Mouse (Mus musculus) c-Kit-negative CD71-positive TER-119-positive erythroid progenitor cells, embryonic 14.5 days (primary cell): ENCODE measurements around the gene Zfyve28.

Source experiments
- DNase-seq: peaks from one replicate; pipeline ENCODE4 v3.0.0-alpha.2; 2013; ENCODE audit warnings: low read depth, low spot score

Gene Zfyve28

GRCm38 (mm10) chr5:34286516-34286915 lies 1.7 kb downstream of the Zfyve28 start:
- DNase-seq: no peak

GRCm38 (mm10) chr5:34285285-34285684 lies 3.0 kb downstream of the Zfyve28 start:
- DNase-seq: no peak

- no peak for DNase-seq
Observed at GRCm38 (mm10) chr5:34284156-34284750, 4.0 kb downstream of the Zfyve28 start.

DNA sequence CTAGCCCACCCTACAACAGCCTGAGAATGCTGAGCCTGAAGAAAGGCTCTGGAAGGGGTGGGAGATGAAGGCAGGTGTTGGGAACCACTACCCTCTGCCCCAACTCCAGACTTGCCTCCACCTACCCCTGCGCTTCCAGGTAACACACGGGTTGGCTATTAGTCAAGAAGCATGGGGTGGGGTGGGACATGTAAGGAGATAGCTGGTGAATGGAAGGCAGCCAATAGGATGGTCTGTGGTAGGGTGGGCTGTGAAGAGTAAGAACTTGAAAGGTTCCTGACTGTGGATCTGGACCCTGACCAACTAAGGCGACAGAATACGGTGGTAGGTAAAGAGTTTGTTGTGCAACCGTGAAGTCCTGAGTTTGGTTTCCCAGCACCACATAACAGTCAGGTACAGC lies 4.9 kb downstream of the Zfyve28 start:
- no peak for DNase-seq

DNA sequence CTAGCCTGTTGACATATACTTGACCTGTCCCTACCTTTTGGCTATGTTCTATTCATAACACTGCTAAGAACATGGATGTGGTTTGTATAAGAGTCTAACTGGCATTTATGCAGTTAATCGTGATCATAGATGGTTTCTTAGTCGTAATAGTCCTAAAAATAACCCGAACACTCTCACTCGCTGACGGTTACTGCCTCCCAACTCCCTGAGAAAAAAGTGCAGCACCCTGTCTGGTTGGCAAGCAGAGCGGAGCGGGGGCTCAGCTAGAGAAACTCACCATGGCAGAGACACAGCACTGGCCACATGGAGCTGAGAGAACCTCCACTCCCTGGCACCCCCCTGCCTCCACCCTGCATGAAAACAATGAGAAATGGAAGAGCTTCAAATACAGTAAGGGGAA lies 7.3 kb downstream of the Zfyve28 start:
- no peak for DNase-seq

DNA sequence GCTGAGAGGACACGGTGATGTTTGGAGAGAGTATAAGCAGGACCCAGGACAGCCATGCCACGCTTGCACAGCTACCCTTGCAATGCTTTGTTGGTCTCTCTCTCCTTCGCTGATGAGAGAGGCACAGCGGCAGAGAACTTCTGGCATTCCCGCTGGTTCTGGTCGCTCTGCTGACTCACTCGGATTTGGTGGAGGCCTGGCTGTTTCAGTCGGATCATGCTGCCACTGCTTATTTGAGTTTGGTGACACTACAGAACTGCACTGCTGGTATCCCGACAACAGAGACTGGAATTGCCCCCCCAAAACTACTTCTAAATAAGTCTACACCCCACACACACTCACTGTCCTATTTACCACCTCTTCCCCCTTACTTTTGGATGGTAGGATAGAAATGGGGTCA lies 9.0 kb downstream of the Zfyve28 start:
- no peak for DNase-seq

DNA sequence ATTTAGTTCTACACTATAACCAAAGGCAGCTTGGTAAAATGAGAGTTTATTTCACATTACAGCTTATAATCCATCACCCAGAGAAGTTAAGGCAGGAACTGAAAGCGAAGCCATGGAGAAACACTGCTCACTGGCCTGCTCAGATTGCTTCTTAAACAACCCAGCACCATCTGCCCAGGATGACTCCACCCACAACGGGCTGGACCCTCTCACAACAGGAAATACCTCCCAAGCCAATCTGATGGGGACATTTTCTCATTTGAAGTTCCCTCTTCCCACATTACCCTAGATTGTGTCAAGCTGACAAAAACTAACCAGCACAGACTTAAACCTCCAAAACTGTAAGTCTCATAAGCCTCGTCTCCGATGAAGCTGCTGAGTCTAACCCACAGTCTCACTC lies 10.2 kb downstream of the Zfyve28 start:
- no peak for DNase-seq

DNA sequence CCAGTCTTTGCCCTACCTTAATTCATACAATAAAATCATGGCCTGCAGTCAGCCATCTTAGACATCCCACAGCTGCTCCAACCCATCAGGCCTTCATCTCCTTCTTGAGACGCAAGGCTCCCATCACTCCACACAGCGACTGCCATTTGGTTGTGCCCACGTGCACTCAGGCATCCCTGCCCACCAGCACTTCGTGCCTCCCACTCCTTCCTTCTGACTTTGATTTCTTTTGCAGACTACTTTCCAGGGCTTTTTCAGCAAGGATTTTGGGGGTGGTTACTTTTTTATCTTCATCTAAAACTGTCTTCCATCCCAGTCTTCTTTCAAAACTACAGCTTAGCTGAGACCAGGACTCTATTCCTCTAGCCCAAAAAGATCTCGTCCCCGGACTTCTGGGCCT lies 11.5 kb downstream of the Zfyve28 start:
- no peak for DNase-seq

- no peak for DNase-seq
Observed at GRCm38 (mm10) chr5:34276191-34276590, 12.1 kb downstream of the Zfyve28 start.

DNA sequence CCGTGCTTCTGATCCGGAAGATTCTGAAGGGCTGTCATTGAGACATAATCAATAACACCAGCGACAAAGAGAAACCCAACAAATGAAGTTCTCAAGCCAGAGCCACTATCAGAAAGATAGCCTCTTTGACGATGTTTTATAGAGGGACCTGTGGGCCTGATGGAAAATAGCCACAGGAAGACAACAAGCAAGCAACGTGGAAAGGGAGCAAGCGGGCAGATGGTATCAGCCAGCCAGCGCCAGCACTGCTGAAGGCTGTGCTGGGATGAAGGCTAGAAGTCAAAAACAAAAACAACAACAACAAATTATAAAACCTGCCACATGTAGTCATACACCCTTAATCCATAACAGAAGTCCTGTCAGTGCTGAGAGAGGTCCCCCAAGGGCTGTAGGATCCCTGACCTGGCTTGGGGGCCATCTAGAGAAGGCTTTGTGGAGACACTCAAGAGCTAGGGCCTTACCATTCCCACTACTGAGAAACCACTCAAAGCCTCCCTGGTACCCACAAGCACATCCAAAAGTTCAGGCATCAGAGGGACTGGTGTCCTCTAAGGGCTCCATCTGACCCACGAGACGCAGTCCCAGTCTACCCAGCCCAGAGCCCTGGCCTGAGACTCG lies 13.5 kb downstream of the Zfyve28 start:
- no peak for DNase-seq

- DNase-seq: no peak
Observed at GRCm38 (mm10) chr5:34274268-34274667, 14.0 kb downstream of the Zfyve28 start.

DNA sequence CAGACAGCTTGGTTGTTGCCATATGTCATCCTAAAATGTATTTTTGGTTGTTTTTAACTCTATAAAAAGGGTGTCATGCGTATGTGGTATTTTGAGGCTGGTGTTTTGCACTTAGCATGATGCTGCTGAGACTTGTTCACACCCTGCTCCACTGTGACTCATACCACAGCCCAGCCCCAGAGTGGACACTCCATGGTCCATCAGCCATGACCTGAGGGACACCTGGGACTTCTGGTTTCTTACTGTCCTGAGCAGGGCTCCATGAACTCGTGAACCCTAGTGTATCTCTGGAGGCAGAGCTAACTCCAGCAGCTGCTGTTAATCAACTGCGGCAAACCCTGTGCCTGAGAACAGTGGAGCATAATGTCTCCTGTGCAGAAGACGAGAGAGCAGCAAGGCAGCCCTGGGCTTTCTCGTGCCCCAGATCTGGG lies 15.0 kb downstream of the Zfyve28 start:
- DNase-seq: no peak

GRCm38 (mm10) chr5:34271743-34272142 lies 16.5 kb downstream of the Zfyve28 start:
- peak; percentile 17 for DNase-seq

DNA sequence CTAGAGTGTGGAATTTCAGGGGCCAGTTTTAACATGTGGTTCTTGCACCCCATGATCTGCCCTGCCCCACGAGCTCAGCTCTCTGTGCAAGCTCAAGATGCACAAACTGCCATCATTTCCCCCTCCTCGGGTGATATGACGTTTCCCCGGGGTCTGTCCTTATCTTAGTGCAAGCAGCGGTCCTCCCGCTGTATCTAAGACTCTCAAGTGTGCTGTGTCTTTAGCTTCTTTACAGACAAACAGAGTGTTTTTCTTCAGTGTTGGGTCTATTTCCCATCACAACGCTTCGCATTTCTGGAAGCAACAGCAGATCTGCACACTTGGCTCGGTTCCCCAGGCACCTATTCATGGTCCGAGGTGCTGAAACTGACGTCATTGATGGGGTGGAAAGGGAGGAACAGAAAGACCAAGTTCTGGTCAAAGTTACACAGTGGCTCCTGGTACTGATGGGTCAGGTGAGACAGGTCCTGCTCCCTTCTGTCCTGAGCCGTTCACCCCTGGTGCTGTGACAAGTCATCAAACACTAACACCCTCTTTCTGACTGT lies 18.3 kb downstream of the Zfyve28 start:
- no peak for DNase-seq

DNA sequence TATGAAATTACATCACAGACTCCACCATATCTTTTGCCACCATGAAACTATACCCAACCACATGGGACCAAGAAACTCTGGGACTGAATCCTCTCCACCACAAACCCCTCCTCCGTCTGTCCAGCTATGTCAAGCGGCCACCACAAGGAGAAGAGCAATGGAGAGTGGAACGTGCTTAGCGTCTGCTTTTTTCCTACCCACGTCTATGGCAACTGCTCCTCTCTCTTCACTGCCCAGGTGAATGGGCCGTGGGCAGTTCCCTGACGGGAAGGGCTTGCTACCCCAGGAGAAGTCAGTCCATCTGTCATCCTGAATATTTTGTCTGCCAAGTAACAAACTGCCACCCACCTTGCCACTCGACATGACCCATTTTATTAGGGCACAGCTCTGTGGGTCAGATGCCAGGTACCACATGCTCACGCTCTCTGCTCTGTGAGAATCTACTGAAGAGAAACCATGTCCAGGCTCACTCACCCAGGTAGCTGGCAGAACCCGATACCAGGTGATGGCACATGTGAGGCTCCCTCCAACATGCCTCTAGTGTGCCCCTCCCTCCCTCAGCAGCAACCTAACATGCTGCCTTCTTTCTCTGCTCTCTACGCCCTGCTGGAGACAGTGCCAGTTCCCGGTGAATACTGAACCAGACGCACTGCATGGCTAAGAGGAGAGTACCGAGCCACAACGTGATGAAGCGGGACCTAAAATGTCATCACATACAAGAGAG lies 18.9 kb downstream of the Zfyve28 start:
- no peak for DNase-seq

GRCm38 (mm10) chr5:34266065-34266464 lies 22.2 kb downstream of the Zfyve28 start:
- DNase-seq: no peak

GRCm38 (mm10) chr5:34259172-34259816 lies 29.0 kb downstream of the Zfyve28 start:
- DNase-seq: no peak

- no peak for DNase-seq
Observed at GRCm38 (mm10) chr5:34255189-34255588, 33.1 kb downstream of the Zfyve28 start.

GRCm38 (mm10) chr5:34254309-34254708 lies 33.9 kb downstream of the Zfyve28 start:
- no peak for DNase-seq

DNA sequence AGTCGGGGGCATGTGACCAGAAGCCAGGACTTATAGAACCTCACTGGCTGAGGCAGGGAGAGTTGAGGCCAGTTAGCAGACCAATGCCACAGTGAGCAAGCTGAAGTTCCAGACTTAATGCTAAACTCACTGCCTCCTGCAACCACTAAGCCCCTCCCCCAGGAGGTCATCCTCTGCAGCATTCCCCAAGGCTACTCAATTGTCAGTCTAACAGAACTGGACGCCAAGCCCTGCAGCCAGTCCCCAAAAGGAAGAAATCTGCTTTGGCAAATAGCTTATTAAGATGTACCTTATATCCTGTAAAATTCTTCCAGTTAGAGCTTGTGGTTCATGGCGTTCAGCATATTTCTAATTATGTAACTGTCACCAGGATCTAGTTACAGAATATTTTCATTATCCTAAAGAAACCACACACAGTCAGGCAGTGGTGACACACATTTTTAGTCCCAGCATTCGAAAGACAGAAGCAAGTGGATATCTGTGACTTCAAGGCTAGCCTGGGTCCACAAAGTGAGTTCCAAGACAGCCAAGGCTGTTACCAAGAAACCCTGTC lies 35.2 kb downstream of the Zfyve28 start:
- no peak for DNase-seq

GRCm38 (mm10) chr5:34252307-34252966 lies 35.8 kb downstream of the Zfyve28 start:
- DNase-seq: no peak
